Mouse (Mus musculus) left cerebral cortex, postnatal 10 days (tissue): ENCODE results near the gene Krtap4-13. TPM values are rescaled to one million over a fixed set of nuclear protein-coding genes. Genes with fewer than 3 reads are reported as not detected.
"Not testable (repeated sequence)": the region's sequence is repeated elsewhere in the genome, so short reads cannot be mapped to it uniquely, and the experiment has no call there.

Experiments used
- DNase-seq, 2 experiments: peaks; one replicate each; pipeline ENCODE4 v3.0.0; 2021 to 2022; ENCODE audit warnings: low spot score in 2 of 2, mixed read lengths in 1 of 2; ENCODE audit errors: extremely low spot score in 1 of 2
- intact Hi-C: fragments of 180-260 bp; cut with DNase I; formaldehyde crosslinking; loops from one replicate; pipeline ENCODE4 v1.15.1; 2025
- total RNA-seq, 2 experiments: library from RNA; stranded (reverse); gene quantifications; 2 replicates each; pipeline ENCODE4 v1.2.3; 2021

The Krtap4-13 gene
- not detected for total RNA-seq

DNA sequence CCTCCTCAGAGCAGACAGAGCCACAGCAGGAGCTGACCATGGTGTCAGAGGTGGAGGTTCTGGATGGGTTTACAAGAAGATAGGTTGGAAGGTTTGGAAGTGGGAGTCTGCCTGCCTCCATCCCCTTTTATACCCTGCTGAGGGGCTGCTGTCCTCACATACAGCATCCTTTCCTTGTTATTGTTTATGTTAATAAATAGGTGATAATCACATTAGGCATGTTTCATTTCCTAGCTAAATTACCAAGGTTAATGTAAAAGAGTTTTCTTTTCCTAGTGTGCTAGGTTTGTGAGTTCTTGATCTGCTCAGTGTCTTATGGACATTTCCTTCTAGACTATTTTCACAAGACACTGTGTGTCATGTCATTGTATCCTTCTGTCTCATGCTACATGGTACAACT, at the start of gene Krtap4-13:
Gene Krtap4-13, minus strand, starts transcription at position 101 of the 400 bp plus-strand sequence.
- DNase-seq, intact Hi-C loops: not testable (repeated sequence)

DNA sequence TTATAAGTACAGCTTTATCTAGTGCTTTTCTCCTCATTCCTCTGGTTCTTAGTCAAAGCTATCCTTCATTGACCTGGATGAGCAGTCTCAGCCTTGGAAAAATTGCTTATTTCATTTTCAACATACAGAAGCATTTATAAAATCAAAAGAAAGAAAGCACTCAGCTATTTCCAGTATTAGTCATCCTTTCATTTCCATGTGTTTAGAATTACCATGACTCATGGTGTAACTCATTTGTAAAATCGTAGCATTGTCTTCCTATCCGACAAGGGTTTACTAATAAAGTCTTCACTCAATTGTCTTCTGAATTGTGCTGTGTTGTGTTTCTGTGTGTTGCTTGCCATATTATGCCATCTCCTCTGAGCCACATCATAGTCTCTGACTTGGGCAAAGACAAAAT, 49.1 kb upstream of the Krtap4-13 start:
- intact Hi-C loops = no loop called here
- no peak for DNase-seq

DNA sequence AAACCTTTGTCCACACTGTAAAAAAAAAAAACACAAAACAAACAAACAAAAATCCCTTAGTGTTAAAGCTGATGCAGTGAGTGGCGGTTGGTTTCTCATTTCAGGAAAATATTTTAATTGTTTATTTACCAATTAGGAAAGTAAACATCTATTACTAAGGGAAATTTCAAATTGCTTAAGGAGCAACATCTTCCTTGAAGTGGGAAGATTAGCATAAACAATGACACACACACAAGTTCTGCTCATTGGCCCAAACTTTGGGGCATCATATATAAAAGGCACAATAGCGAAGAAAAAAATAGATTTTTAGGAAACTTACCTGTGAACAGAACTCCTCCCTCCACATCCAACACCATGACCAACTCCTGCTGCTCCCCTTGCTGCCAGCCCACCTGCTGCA, 47.9 kb upstream of the Krtap4-13 start, which contains the start of gene Gm11568:
Gene Gm11568, plus strand, starts transcription at position 301 of the 400 bp plus-strand sequence.
- intact Hi-C loops = no loop called here
- DNase-seq = no peak

DNA sequence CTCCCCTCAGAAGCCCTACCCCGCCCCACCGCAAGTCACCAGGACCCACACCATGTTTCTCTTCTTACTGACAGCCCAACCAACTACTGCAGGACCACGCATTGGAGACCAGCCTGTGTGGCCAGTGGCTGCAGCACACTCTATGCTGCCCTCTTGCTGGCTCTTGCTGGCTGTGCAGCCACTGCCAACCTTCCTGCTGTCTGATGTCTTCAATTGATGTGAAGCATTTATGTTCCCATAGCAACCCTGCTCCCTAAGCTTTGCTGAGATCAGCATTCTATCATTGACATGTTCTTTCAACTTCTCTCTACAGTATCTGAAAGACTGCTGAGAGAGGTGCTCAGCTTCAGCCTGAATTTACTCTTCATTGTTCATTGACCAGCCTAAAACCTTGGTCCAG, 44.4 kb upstream of the Krtap4-13 start:
- peak in 1 of 2 experiments; percentile 4 for DNase-seq
- intact Hi-C loops = no loop called here

DNA sequence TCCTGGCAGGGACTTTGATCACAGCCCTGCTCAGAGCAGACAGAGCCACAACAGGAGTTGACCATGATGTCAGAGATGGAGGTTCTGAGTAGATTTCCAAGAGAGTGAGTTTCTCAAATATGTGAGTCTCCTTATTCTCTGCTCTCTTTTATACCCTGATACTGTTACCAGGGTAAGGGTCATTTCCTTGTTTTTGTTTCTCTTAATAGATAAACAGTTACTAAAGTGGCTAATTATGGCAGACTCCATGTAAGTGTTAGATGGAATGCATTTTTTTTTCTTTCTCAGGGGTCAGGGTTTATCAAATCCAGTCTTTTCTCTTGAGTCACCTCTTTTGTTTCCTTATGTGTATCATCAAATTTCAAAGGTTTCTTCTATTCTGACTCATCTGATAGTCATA, 41.8 kb upstream of the Krtap4-13 start, which contains the start of gene Krtap4-16:
Gene Krtap4-16, minus strand, starts transcription at position 101 of the 400 bp plus-strand sequence.
- DNase-seq = no peak
- intact Hi-C loops = no loop called here

DNA sequence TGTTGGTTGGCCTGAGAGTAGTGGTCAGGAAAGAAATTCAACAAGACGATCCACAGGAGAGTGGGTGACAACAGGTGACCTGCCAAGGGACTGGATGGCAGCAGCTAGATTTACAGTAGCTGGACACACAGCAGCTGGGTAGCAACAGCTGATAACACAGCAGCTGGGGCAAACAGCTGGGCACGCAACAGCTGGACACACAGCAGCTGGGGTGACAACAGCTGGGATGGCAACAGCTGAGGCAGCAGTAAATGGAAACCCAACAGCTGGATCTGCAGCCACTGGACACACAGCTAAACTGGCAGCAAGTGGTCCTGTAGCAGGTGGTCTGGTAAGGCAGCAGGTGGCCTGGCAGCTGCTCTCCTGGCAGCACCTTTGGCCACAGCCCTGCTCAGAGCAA, 37.1 kb upstream of the Krtap4-13 start:
- DNase-seq = no peak
- intact Hi-C loops = no loop called here

DNA sequence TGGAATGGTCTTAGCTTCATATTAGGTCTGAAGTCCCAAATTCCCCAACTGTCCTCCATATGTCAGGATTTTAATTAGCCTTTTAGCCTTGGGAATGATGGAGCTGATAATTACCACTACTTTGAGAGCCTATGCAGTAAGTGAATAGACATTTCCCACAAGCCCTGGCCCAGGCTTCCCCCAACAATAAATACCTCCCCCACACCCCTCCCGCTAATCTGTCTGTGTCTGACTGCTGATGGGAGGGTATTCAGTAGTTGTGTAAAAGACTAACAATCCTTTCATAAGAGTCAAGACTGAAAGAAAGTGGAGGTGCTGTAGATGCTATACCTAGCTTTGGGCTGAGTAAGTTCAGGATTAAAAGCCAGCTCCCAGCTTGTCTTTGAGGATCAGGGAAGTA, 32.5 kb upstream of the Krtap4-13 start:
- no peak for DNase-seq
- intact Hi-C loops = no loop called here

DNA sequence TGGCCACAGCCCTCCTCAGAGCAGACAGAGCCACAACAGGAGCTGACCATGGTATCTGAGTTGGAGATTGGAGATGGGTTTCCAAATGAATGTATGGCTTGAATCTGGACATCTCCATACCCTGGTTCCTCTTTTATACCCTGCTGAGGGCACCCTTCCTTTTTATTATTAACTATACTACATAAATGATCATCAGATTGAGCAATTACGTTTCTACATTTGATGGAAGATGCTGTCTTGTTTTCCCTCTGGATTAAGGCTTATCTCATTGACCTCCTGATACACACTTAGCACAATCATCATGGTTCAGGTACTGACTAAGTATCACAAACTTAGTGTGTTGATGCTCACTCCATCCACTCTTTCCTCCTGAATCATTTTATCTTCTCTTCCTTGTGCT, 28.3 kb upstream of the Krtap4-13 start, which contains the start of gene 2300003K06Rik:
Gene 2300003K06Rik, minus strand, starts transcription at position 101 of the 400 bp plus-strand sequence.
- DNase-seq = no peak
- intact Hi-C loops = no loop called here

DNA sequence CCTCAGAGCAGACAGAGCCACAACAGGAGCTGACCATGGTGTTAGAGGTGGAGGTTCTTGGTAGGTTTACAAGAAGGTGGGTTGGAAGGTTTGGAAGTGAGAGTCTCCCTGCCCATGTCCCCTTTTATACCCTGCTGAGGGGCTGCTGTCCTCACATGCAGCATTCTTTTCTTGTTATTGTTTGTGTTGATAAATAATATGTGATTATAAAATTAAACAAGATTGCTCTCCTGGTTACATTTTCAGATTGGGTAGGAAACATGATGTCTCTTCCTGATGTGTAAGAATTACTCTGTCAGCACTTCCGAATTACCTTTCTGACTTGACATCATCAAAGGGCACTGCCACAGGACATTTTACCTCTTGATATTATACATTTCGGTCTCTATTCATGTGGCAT, 5.9 kb upstream of the Krtap4-13 start, which contains the start of gene Gm11564:
Gene Gm11564, minus strand, starts transcription at position 101 of the 400 bp plus-strand sequence.
- DNase-seq, intact Hi-C loops: not testable (repeated sequence)

DNA sequence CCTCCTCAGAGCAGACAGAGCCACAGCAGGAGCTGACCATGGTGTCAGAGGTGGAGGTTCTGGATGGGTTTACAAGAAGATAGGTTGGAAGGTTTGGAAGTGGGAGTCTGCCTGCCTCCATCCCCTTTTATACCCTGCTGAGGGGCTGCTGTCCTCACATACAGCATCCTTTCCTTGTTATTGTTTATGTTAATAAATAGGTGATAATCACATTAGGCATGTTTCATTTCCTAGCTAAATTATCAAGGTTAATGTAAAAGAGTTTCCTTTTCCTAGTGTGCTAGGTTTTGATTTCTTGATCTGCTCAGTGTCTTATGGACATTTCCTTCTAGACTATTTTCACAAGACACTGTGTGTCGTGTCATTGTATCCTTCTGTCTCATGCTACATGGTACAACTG, 5.3 kb downstream of the Krtap4-13 start, which contains the start of gene Gm11554:
Gene Gm11554, minus strand, starts transcription at position 101 of the 400 bp plus-strand sequence.
- DNase-seq, intact Hi-C loops: not testable (repeated sequence)

DNA sequence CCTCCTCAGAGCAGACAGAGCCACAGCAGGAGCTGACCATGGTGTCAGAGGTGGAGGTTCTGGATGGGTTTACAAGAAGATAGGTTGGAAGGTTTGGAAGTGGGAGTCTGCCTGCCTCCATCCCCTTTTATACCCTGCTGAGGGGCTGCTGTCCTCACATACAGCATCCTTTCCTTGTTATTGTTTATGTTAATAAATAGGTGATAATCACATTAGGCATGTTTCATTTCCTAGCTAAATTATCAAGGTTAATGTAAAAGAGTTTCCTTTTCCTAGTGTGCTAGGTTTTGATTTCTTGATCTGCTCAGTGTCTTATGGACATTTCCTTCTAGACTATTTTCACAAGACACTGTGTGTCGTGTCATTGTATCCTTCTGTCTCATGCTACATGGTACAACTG, 10.9 kb downstream of the Krtap4-13 start, which contains the start of gene Gm11569:
Gene Gm11569, minus strand, starts transcription at position 101 of the 400 bp plus-strand sequence.
- DNase-seq, intact Hi-C loops: not testable (repeated sequence)

DNA sequence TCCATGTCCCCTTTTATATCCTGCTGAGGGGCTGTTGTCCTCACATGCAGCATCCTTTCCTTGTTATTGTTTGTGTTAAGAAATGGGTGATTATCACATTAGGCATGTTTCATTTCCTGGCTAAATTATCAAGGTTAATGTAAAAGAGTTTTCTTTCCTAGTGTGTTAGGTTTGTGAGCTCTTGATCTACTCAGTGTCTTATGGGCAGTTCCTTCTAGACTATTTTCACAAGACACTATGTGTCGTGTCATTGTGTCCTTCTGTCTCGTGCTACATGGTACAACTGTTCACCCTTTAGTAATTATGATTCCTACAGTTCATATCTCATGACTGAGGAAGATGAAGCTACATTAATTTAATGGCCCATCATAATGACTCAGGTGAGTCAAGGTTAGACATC, 16.3 kb downstream of the Krtap4-13 start, which contains the start of gene Gm11596:
Gene Gm11596, minus strand, starts transcription at position 101 of the 400 bp plus-strand sequence.
- intact Hi-C loops = no loop called here
- DNase-seq = no peak

DNA sequence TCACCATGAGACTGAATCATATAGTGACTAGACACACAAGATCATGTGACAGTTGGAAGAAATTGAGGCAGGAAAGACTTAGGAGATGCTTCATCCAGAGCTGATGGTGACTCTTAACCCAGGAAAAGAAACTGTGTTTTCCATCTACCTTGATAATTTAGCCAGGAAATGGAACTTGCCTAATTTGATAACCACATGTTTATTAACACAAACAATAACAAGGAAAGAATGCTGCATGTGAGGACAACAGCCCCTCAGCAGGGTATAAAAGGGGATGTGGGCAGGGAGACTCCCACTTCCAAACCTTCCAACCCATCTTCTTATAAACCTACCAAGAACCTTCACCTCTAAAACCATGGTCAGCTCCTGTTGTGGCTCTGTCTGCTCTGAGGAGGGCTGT, 24.8 kb downstream of the Krtap4-13 start, which contains the start of gene Krtap4-9:
Gene Krtap4-9, plus strand, starts transcription at position 301 of the 400 bp plus-strand sequence.
- intact Hi-C loops, DNase-seq: not testable (repeated sequence)

DNA sequence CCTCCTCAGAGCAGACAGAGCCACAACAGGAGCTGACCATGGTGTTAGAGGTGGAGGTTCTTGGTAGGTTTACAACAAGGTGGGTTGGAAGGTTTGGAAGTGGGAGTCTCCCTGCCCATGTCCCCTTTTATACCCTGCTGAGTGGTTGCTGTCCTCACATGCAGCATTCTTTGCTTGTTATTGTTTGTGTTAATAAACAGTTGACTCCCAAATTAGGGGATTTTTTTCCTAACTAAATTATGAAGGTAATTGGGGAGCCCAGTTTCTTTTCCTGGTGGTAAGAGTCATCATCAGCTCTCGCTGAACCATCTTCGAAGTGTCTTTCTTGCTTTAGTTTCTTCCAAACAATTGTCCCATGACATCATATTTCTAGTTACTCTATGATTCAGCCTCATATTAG, 29.1 kb downstream of the Krtap4-13 start, which contains the start of gene Krtap4-8:
Gene Krtap4-8, minus strand, starts transcription at position 101 of the 400 bp plus-strand sequence.
- intact Hi-C loops = no loop called here
- no peak for DNase-seq

DNA sequence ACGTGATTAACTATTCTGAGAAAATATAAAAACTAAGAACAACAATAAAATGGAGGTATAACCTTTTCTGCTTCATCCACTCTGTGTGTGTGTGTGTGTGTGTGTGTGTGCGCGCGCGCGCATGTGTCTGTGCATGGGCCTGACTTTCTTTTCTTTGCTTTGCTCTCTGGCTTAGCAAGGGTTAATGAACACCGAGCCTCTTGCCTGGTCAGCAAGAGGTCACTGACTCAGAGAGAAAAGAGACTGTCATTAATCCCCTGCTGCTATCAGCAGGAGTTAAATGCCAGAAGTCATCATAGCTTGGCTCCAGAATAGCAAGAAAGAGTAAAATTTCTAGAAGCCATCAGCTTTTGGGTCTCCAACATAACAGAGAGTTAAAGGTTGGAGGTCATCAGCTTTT, 31.3 kb downstream of the Krtap4-13 start:
- intact Hi-C loops = no loop called here
- DNase-seq = no peak

DNA sequence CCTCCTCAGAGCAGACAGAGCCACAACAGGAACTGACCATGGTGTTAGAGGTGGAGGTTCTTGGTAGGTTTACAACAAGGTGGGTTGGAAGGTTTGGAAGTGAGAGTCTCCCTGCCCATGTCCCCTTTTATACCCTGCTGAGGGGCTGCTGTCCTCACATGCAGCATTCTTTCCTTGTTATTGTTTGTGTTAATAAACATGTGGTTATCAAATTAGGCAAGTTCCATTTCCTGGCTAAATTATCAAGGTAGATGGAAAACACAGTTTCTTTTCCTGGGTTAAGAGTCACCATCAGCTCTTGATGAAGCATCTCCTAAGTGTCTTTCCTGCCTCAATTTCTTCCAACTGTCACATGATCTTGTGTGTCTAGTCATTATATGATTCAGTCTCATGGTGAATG, 36.9 kb downstream of the Krtap4-13 start, which contains the start of gene Gm11595:
Gene Gm11595, minus strand, starts transcription at position 101 of the 400 bp plus-strand sequence.
- intact Hi-C loops, DNase-seq: not testable (repeated sequence)

DNA sequence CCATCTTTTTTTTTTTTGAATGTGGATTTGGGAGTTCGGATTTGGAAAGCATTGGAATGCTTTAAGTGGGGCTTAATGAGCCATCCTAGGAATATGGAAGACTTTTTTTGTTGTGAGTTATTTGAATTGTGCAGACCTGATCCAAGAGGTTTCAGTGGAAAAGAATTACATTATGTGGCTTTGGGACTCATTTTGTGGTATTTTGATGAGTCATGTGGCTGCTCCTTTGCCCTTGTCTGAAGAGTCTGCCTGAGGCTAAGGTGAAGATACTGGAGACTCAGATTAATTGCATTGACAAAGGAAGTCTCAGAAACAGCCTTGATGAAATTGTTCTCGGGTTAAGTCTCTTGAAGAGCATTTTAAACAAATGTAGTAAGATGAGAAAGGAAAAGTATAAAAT, 41.3 kb downstream of the Krtap4-13 start:
- DNase-seq = no peak
- intact Hi-C loops = no loop called here
